Mouse (Mus musculus): ENCODE results near the gene Pld3.
"Not testable (repeated sequence)": the region's sequence is repeated elsewhere in the genome, so short reads cannot be mapped to it uniquely, and the experiment has no call there.

Gene Pld3

DNA sequence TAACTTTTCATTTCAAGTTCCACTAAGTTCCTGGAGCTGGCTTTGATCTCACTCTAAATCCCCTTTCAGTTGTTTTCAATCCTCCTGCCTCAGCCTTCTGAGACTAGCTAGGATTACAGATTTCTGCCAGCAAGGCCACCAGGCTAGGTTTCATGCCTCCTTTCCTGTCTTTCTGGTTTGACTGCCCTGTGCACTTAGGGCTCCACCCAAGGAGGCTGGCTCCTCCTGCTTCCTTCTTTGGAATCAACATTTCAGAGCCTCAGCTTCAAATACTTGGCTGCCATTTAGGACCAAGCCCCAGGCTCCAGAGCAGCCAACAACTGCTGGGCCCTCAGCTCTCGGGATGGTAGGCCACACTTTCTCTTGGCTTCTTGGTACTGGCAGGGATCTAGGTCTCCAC lies 32.4 kb downstream of the Pld3 start:
- DNase-seq: no peak

DNA sequence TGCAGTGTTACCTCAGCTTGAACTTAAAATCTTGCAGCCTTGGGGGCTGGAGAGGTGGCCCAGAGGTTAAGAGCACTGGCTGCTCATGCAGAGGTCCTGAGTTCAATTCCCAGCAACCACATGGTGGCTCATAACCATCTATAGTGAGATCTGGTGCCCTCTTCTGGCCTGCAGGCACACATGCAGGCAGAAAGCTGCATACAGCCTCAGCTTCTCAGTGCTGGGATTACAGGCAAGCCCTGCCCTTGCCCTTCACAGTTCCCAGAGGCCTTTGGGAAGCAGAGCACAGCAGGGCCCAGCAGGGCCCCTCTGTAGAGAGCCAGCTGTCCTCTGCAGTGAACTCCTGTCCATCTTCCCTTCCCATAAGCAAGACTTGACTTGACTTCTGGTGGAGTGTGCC lies 32.9 kb downstream of the Pld3 start:
- no peak for DNase-seq

DNA sequence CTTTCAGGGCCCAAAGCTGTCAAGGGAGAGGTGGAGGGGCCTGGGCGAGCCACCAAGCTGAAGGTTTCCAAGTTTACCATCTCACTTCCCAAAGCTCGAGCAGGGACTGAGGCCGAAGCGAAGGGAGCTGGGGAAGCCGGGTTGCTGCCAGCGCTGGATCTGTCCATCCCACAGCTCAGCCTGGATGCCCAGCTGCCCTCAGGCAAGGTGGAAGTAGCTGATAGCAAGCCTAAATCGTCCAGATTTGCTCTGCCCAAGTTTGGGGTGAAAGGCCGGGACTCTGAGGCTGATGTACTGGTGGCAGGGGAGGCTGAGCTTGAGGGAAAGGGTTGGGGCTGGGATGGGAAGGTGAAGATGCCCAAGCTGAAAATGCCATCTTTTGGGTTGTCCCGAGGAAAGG lies 34.7 kb downstream of the Pld3 start:
- DNase-seq: no peak

DNA sequence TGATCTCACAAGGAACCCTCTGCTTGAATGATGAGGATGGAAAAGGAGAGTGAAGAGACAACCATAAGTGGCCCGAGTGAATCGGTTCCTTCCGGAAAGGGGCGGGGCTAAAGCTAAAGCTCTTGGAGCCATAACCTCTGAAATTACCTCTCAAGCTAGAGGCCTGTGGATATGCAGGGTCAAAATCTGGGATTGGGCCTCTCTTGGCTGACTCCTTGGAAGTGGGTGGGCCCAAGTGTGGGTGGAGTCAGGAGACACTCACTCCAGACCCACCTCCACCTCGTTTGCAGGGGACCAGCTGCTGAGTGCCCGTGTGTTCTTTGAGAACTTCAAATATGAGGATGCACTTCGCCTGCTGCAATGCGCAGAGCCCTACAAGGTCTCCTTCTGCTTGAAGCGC lies 38.1 kb downstream of the Pld3 start:
- DNase-seq: no peak

DNA sequence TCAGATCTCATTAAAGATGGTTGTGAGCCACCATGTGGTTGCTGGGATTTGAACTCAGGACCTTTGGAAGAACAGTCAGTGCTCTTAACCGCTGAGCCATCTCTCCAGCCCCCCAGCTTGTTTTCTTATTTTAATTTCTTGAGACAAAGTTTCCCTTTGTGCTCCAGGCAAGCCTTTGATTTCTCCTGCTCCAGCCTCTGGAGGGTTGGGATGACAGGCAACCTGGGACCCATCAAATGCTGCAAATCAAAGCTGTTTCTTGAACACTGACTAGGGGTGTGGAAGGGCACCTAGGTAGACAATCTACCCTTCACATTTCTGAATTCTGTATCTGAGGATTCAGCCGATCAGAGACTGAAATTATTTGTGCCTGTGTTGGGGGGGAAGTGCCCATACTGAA lies 42.2 kb downstream of the Pld3 start:
- no peak for DNase-seq

DNA sequence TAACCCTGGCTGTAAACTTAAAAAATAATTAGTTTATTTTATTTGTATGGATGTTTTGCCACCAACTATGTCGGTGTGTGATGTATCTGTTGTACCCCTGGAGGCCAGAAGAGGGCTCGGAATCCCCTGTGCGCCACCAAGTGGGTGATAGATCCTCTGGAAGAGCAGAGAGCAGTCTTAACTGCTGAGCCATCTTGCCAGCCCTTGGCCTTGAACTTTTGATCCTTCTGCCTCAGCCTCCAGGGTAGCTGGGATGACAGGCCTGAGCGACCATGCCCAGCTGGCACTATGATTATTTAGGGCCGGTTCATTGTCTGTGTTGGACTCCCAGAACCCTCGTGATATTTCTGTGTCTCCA lies 44.4 kb downstream of the Pld3 start:
- DNase-seq: peak; percentile 75 to 85

DNA sequence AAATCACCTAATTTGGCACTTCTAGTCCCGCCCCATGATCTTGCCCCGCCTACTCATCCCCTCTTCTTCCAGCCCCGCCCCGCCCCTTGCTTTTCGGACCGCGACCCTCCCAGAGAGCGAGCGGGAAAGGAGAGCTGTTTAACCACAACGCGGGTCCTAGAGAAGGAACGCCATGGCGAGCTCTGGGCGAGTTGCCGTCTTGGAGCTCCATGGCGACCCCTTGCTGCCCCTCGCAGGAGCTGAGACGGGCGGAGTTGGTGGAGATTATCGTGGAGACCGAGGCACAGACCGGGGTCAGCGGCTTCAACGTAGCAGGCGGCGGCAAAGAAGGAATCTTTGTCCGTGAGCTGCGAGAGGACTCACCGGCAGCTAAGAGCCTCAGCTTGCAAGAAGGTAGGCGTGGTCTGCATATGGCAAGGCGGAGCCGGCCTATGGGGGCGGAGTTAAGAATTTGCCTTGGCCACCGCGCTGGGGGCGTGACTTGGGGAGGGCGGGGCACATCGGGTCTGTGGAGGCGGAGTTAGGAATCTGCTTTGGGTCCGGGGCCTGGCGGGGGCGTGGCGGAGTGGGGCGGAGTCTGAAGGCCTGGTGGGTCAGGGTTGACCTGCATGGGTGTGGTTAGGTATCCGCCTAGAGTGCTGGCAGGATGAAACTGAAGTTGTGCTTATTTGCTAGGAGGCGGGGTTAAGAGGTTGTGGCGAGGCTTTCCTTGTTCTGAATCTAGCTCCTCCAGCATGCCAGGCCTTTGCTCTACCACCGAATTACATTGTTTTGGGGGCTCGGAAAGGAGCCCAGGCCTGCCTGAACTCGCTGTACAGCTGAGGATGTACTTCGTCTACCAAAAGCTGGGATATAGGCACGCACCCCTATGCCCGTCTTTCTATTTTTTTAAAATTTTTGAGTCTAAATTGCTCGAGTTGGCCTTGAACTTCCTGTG lies 45.0 kb downstream of the Pld3 start:
- peak; percentile 100 for DNase-seq

DNA sequence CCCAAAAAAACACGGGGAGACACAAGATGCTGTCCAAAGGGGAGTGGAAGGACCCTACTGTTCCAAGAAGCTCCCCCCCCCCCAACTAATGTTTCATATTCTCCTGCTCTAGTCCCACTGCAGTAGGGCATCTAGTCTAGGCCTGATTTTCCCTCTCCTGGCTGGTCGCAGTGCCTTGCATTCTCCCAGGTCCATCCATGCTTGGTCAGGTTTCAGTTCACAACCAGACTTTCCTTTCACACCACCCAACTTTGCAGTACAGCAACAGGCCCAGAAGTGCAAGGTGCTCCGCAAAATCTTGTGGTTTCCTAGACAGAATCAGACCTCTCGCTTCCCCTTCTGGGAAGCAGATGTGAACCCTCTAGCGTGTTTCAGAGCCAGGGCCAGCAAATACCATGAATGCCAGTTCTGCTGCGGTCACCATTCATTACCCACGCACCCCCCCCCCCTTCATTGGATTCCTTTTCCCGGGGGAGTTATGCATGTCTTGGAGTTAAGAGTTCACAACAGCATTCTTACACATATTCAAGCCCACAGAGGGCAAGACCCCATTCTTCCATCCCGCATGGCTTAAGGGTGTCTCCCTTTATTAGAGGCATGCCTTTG lies 46.1 kb downstream of the Pld3 start:
- peak; percentile 42 to 56 for DNase-seq

DNA sequence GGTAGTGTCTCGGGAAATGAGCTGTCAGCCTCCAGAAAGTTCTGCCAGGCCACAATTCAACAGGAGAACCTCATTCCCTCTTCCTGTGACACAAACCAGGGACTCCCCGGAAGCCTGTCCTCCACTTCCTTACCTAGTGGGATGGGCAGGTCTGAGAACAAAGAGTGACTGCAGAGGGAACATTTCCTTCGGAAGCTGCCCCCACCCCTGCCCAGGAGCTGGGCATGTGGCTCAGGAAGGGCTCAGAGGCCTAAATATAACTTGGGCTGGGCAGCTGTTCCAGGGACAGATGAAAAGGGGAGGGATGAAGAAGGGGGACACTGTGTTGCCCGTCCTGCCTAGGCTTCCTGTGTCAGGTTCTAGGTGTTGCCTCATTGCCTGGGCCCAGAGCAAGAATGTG lies 51.4 kb downstream of the Pld3 start:
- DNase-seq: peak in 1 of 2 experiments; percentile 46

DNA sequence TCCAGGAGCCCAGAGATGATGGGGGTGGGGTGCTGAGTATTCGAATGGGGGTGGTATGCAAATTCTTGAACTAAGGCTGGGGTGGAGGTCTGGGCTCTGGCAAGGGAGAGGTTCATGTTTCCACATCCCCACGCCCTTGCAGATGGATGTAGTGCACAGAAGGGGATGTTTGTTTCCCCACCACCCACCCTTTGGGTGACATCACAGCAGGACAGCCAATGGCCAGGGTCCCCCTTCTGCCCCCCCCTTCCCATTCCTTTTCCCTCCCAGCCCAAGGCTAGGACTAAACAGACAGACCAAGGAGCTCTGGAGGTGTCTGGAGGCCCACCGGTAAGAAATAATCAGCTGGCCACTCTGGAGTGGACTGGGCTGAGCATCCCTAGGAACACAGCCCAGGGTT lies 54.0 kb downstream of the Pld3 start, which contains the start of gene Prx:
Gene Prx (plus strand): TSS at position 289 of the 400 bp plus-strand sequence.
- DNase-seq: no peak

DNA sequence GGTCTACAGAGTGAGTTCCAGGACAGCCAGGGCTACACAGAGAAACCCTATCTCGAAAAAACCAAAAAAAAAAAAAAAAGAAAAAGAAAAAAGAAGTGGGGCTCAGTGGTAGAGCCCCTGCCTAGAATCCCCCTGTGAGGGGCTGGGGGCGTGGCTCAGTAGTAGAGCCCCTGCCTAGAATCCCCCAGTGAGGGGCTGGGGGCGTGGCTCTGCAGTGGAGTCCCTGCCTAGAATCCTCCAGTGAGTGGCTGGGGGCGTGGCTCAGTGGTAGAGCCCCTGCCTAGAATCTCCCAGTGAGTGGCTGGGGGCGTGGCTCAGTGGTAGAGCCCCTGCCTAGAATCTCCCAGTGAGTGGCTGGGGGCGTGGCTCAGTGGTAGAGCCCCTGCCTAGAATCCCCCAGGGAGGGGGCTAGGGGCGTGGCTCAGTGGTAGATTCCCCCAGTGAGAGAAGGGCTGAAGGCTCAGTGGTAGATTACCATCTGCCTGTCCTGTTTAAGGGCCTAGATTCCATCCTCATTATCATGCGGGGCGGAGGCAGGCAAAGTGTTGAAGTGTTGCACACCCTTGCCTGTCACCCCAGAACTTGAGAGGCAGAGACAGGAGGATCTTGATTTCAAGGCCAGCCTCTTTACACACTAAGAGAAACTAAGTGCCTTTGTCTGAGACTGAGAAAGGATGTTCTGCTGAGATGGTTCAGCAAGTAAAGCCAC lies 58.2 kb downstream of the Pld3 start:
- DNase-seq: not testable (repeated sequence)

DNA sequence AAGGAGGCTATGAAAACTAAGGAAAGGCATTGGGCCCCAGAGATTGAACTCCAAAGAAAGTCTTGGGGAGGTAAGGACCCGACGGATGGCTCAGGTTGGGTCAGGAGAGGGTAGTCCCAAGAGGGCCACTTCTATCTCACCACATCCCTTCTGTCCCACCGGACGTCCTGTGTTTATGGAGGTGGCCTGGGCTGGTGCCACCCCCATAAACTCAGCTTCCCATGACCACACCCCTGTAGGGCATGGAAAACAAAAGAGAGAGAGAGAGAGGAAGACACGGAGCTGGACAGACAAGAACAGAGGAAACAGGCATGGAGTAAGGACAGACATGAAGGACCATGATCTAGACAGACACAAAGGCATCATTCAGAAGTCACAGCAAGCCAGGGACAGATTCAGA lies 59.6 kb downstream of the Pld3 start:
- DNase-seq: no peak

DNA sequence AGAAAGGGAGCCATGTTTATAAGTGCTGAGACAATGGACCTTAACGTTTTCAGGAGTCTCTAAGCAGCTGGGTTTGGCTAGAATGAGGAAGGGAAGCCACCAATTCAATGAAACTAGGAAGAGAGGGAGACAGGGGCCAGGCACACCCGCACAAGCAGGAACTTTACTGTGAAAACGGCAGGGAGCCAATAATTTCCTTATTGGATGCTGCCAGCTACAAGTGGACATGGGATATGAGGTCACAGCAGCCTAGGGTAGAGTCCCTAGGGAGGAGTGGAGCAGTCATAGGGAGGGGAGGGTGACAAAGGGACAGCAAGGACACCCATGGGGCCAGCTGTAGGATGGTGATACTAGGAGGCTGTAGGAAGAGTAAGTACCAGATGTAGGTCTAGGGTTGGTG lies 60.0 kb downstream of the Pld3 start:
- DNase-seq: no peak

DNA sequence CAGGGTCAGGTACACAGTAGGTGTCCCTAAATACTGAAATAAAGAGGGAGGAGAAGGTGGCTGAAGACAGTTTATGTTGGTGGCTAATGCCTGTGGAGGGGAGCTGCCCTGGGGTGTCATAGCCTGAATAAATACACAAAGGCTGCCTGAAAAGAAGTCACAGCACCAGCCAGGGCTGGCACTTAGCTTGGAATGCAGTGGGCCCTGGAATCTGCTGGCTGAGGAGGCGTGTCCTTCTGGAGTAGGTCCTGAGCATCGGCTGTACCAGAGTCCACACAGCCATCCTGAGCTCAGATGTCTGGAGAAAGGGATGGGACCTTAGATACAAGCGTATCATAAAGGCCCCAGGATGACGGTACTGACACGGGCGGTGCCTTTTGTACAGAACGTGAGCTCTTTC lies 61.2 kb downstream of the Pld3 start:
- peak; percentile 42 to 63 for DNase-seq

DNA sequence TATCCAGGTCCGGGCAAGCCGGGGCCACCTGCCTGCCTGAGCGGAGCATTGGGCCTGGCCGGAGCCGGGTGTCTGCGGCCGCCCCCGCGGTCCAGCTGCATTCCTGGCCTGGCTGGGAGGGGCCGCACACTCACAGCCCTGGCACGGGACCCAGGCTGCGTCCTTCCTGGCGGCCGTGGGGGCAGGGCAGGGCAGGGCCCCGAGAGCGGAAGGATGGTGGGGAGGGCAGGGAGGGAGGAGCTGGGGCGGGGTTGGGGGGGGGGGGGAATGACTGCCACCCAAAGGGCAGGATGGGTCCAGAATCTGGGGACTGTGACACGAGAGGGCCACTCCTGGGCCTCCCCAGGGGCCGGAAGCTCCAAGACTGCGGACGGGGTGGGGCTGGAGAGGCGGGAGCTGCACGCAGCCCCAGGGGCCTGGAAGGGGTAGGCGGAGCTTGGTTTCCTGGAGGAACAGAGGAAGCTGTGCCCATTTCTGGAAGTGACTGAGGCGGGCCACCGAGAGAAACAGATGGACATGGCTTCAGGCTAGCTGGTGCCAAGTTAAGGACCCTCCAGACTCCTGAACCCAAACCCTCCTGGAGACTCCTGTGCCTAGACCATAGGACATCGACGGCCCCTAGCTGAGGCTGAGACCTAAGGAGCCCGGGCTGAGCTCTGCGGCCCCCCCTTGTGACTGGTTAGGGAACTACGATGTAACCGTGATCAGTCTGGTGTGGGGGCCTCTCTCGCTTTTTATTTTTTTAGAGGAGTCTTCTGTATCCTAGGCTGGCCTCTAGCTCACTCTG lies 62.3 kb downstream of the Pld3 start:
- DNase-seq: peak; percentile 92 to 97

DNA sequence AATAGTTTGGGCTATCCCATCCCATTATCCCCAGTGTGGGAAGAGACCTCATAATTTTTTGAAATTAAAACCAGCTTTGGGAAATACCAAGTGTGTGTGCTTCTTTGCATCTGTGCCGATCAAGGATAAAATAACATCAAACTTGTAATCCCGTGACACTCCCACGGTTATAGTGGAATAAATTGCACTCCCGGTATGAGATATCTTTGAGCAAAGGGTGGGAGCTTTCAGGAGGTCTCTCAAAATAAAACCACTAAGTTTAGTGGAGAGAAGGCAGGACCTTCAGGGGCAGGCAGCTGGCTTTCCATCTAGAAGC lies 62.8 kb downstream of the Pld3 start:
- DNase-seq: no peak

DNA sequence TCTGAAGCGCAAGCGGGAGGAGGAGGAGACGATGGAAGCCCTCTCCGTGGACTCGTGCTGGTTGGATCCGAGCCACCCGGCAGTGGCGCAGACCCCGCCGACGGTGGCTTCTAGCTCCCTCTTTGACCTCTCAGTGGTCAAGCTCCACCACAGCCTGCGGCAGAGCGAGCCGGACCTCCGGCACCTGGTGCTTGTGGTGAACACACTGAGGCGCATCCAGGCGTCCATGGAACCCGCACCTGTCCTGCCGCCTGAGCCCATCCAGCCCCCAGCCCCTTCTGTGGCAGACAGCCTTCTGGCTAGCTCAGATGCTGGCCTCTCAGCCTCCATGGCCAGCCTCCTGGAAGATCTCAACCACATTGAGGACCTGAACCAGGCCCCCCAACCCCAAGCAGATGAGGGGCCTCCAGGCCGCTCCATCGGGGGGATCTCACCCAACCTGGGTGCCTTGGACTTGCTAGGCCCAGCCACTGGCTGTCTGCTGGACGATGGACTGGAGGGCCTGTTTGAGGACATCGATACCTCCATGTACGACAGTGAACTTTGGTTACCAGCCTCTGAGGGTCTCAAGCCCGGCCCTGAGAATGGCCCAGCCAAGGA lies 63.6 kb downstream of the Pld3 start:
- peak in 1 of 2 experiments; percentile 21 for DNase-seq

DNA sequence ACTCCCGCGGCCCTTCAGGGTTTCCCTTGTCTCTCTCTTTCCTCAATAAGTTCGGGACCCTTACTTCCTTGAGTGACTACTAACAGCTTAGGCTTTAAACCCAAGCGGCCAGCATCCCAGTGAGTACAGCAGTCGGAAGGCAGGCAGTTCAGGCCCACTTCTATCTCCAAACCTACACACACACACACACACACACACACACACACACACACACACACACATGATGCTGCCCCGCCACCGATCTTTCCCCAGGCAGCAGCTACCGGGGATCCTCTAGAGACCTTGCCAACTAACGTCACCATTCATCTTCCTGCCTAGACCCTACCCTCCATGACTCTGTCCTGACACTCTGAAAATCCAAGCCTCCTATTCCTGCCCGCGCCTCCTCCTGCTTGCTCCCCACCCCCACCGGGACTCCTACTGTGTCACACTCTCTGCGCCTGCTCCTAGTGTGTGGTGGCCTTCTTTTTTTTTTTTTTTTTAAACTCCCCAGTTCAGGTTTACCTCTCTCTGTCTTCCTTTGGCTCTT lies 65.2 kb downstream of the Pld3 start:
- peak; percentile 82 to 89 for DNase-seq

DNA sequence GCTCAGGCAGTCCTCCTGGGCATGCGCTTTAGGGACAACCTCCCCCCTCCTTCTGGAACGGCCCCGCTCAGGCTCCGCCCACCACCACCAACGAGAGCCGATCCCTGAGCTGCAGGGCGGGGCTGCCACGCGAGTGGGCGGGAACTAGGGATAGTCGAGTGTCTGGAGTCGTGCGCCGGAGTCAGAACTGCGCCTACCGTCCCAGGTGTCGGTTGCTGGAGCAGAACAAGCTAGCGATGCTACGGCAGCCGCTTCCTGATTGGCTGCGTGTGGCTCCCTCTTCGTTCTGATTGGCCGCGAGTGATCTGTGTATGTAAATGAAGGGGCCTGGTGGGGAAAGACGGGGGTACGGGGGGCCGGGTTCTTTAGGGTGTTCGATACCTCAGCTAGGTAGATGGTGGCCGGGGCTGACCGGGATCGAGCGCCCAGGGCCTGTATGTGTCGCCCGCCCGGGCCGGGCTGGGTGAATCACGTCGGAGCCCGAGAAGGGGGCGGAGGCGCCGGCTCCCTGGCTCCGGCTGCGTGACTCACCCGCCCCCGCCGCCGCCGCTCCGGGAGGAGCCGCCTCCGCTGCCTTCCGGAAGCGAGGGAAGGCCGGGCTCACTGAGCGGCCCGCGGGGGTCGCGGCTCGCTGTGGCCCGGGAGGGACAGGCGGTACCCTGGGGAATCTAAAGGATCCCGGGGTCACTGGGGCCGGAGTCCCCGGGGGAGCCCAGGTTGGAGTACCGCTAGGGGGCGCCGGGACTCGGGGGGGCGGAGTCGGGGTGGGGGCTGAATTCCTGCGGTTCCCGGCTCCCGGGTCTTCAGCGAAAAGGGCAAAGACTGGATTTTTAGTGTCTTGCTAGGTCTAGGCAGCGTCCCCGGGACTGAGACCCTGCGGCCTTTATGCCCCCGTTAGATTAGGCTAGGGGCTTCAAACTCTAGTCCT lies 66.0 kb downstream of the Pld3 start, which contains the start of gene Sertad1:
Gene Sertad1 (plus strand): TSS at position 141 of the 928 bp plus-strand sequence.
- DNase-seq: peak; percentile 100

DNA sequence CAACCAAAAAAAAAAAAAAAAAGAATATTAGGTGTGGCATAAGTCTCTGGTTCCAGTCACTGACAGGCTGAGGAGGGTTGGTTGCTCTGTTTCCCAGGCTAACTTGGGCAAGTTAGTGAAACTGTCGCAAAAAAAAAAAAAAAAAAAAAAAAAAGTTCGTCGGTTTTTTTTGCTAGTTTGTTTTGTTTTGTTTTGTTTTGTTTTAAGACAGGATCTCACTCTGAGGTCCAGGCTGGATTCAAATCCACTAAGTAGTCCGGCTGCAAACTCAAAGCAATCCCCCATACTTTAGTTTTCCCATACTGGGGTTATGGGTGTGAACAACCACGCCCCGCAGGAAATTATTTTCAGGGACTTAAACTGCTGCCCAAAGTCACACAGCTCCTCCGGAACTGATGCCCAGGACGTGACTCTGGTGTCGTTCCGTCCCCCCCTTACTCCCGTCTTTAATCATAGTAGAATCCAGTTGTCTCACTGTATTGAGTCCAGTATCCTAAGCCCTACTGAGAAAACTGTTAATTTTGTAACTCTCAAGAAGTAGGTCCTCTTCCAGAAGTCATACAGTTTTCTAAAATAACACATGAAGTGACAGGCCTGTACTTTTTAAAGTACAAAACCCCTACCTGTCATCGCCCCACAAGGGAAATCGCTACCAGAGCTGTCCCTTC lies 66.8 kb downstream of the Pld3 start:
- DNase-seq: peak; percentile 28 to 61
